Mouse (Mus musculus): ENCODE results near the gene Oas1d. TPM values are rescaled to one million over a fixed set of nuclear protein-coding genes. Genes with fewer than 3 reads are reported as not detected.
A peak's percentile ranks its signal among the peaks of the same experiment; 100 is the strongest.
"Not testable (repeated sequence)": the region's sequence is repeated elsewhere in the genome, so short reads cannot be mapped to it uniquely, and the experiment has no call there.

Oas1d gene
- total RNA-seq (2018; cell fraction: chromatin; rRNA removed), result not detected
- total RNA-seq (2018; cell fraction: cytosol; rRNA removed), result under 1 TPM in 2 of 26 experiments, not detected in 24; 0.05 to 0.11 TPM
- not detected for total RNA-seq (2018; cell fraction: nucleus; rRNA removed)
- polyA plus RNA-seq (2018), result not detected in 3 replicates

DNA sequence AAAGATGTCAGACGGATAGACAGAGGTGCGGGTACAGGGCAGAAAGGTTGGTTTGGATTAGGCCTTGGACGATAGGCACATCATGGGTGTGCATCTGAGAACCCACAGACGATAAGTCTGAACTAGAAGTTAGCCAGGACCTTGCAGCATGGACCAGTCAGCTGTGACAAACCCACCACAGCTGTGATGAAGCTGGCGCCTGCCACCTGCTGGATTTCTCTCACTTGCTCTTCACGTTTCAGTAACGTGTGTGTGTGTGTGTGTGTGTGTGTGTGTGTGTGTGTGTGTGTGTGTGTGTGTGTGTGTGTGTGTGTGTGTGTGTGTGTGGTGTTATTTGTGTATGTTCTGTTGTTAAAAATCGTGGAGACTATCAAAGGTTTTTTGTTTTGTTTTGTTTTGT, at the start of gene Oas1d:
Gene Oas1d, plus strand, starts transcription at position 333 of the 400 bp plus-strand sequence.
- H3K27ac ChIP-seq; H3K79me2 ChIP-seq (ENCODE audit: inconsistent target); H3K4me3 ChIP-seq (ENCODE audit: inconsistent target); H3K36me3 ChIP-seq (ENCODE audit: inconsistent target): not testable (repeated sequence)
- WGBS (ENCODE audit: missing documents), result 44% methylated on average over 8 of the region's 8 CpGs

DNA sequence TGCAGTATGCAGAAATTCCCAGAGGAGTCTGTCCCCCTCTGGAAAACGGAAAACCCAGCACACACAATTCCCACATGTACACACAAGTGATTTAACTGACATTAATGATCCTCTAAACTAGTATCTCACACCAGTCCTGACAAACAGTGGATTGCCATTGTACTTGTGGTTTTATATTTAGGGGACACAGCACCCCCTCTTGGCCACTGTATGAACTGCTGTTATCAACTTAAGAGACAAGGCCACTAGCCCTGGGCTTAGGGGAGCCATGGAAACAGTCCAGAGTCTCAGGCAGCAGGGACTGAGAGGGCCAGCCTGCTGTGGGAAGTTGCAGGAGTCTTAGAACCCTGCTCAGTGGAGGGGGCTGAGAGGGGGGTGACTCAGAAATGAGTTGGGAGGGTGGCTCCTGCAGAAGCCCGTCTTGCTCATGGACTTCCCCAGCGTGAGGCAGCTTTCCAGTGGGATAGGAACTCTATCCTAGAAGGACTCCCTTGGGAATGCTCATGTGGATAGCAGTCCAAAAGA, 48.9 kb upstream of the Oas1d start:
- WGBS (ENCODE audit: missing documents), result 81% methylated on average over 3 of the region's 3 CpGs
- Histone ChIP-seq H3K27ac (no peak overlapping the region), H3K79me2 (ENCODE audit: inconsistent target) (no peaks in the 10 kb centered on the region), H3K36me3 (ENCODE audit: inconsistent target) (no peaks in the 10 kb centered on the region), H3K4me3 (ENCODE audit: inconsistent target) (no peak overlapping the region)

- 92% methylated on average over 7 of the region's 7 CpGs for WGBS (ENCODE audit: missing documents)
- no peak overlapping the region for H3K4me3 ChIP-seq (ENCODE audit: inconsistent target)
- H3K79me2 ChIP-seq (ENCODE audit: inconsistent target), result no peaks in the 10 kb centered on the region
- no peak overlapping the region for H3K27ac ChIP-seq
- no peaks in the 10 kb centered on the region for H3K36me3 ChIP-seq (ENCODE audit: inconsistent target)
Observed at GRCm38 (mm10) chr5:120869436-120870015, 44.8 kb upstream of the Oas1d start.

- Histone ChIP-seq H3K27ac (no peak overlapping the region), H3K4me3 (ENCODE audit: inconsistent target) (no peak overlapping the region), H3K36me3 (ENCODE audit: inconsistent target) (no peaks in the 10 kb centered on the region), H3K79me2 (ENCODE audit: inconsistent target) (no peaks in the 10 kb centered on the region)
- 71% methylated on average over 3 of the region's 3 CpGs for WGBS (ENCODE audit: missing documents)
Observed at GRCm38 (mm10) chr5:120870081-120870480, 44.3 kb upstream of the Oas1d start.

GRCm38 (mm10) chr5:120870782-120871181, 43.6 kb upstream of the Oas1d start:
- Histone ChIP-seq H3K4me3 (ENCODE audit: inconsistent target) (no peak overlapping the region), H3K79me2 (ENCODE audit: inconsistent target) (no peaks in the 10 kb centered on the region), H3K36me3 (ENCODE audit: inconsistent target) (no peaks in the 10 kb centered on the region), H3K27ac (no peak overlapping the region)
- 85% methylated on average over 7 of the region's 7 CpGs for WGBS (ENCODE audit: missing documents)

DNA sequence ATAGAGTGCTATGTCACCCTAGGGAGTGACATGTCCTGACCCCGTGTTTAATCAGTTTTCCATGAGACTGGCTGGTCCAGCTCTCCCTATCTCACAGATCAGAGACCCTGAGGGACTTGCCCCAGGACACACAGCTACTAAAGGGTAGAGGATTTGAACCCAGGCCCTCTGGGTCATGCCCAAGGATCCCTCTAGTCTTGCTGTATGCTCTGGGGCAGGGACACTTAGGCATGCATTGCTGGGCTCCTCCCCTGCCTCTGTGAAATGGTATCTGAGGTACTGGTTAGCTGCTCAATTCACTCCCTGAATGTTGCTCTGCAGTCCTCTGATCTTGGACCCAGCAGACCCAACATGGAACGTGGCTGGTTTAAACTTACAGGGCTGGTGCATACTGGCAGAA, 42.9 kb upstream of the Oas1d start:
- Histone ChIP-seq H3K79me2 (ENCODE audit: inconsistent target) (no peaks in the 10 kb centered on the region), H3K4me3 (ENCODE audit: inconsistent target) (no peak overlapping the region), H3K36me3 (ENCODE audit: inconsistent target) (no peaks in the 10 kb centered on the region), H3K27ac (no peak overlapping the region)
- 54% methylated on average over 2 of the region's 2 CpGs for WGBS (ENCODE audit: missing documents)

DNA sequence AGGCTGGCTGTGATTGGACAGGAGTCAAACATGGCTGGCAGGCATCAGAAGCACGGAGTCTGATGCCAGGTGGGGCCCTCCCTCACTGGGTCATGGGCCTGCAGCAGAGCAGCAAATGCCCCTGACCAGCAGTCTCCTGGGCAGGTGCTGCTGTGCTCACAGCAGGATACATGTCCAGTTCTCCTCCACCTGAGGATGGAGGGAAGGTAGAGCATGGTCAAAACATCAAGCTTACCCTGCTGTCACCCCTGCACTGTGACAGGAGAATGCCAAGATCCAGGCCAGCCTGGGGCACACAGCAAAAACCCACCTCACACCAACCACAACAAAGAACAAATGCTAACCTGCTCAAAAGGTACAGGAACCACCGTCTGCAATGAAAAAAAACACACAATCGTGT, 37.5 kb upstream of the Oas1d start:
- H3K36me3 ChIP-seq (ENCODE audit: inconsistent target), result peaks cover 44% of the 10 kb centered on the region
- 88% methylated on average over 2 of the region's 3 CpGs for WGBS (ENCODE audit: missing documents)
- H3K27ac ChIP-seq; H3K4me3 ChIP-seq (ENCODE audit: inconsistent target); H3K79me2 ChIP-seq (ENCODE audit: inconsistent target): not testable (repeated sequence)

GRCm38 (mm10) chr5:120877407-120877806, 36.9 kb upstream of the Oas1d start:
- not testable (repeated sequence) for H3K27ac ChIP-seq; H3K79me2 ChIP-seq (ENCODE audit: inconsistent target); H3K4me3 ChIP-seq (ENCODE audit: inconsistent target)
- WGBS (ENCODE audit: missing documents), result 93% methylated on average over 2 of the region's 2 CpGs
- H3K36me3 ChIP-seq (ENCODE audit: inconsistent target), result peaks cover 50% of the 10 kb centered on the region

GRCm38 (mm10) chr5:120878803-120879202, 35.5 kb upstream of the Oas1d start:
- Histone ChIP-seq H3K79me2 (ENCODE audit: inconsistent target) (peaks cover 19% of the 10 kb centered on the region), H3K36me3 (ENCODE audit: inconsistent target) (peaks cover 61% of the 10 kb centered on the region)
- 83% methylated on average over 2 of the region's 2 CpGs for WGBS (ENCODE audit: missing documents)
- not testable (repeated sequence) for H3K4me3 ChIP-seq (ENCODE audit: inconsistent target); H3K27ac ChIP-seq

DNA sequence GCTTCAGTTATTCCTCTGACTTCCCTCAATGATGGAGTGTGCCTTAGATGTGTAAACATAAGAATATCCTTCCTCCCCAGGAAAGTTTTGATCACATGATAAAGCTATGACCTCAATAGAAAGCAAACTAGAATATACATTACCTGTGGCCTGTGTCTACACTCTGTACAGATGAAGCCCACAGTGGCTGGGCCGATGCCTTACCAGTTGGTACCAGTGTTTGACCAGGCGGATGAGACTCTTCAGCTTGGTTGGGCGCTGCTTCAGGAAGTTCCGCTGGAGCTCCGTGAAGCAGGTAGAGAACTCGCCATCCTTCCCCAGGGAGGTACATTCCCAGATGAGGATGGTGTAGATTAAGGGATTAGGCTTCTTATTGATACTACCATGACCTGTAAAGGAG, 32.7 kb upstream of the Oas1d start:
- 97% methylated on average over 6 of the region's 6 CpGs for WGBS (ENCODE audit: missing documents)
- H3K79me2 ChIP-seq (ENCODE audit: inconsistent target), result peaks cover 47% of the 10 kb centered on the region
- H3K4me3 ChIP-seq (ENCODE audit: inconsistent target); H3K27ac ChIP-seq: not testable (repeated sequence)
- H3K36me3 ChIP-seq (ENCODE audit: inconsistent target), result peaks cover 61% of the 10 kb centered on the region

DNA sequence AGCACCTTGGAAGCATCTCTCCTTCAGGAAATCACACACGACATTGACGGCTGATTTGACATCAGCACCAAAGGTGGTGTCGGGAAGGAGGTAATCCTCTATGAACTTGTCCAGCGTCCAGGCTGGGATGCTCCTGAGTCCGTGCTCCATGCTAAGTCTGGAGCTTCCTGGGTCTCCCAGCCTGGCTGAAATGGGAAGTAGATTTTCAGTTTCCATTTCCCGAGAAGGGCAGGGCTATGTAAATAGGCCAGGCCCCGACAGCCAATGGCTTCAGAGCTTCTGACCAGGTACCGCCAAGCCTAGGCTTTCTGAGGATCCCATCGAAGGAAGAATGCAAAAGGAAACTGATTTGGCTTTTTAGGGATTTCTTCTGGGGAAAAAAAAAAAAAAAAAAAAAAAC, 26.9 kb upstream of the Oas1d start, which contains the start of gene Oas1g:
Gene Oas1g, minus strand, starts transcription at position 201 of the 400 bp plus-strand sequence.
- peaks cover 54% of the 10 kb centered on the region for H3K79me2 ChIP-seq (ENCODE audit: inconsistent target)
- H3K36me3 ChIP-seq (ENCODE audit: inconsistent target), result peaks cover 11% of the 10 kb centered on the region
- no CpG with 5 or more reads among the region's 9 CpGs for WGBS (ENCODE audit: missing documents)
- peak within 1 kb of the TSS; percentile 35 for H3K27ac ChIP-seq
- peak within 1 kb of the TSS; percentile 60 for H3K4me3 ChIP-seq (ENCODE audit: inconsistent target)

DNA sequence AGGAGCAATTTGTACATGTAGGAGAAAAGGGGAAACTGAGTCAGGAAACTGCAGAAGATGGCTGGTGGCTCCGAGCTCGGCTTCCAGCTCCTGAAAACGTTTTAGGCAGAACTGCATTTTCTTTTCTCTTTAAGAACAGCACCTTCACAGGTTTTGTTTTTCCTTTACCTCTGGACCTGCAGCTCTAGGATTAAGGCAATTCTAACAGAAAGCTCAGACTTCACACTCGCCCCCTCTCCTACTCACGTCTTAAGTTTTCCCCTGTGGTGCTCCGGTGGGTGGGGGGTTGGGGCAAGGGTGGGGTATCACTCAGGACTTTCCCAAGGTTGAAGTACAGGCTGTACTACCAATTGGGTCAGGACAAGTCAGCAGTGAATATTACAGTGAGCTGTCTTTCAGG, 26.5 kb upstream of the Oas1d start:
- Histone ChIP-seq H3K27ac (no peak overlapping the region), H3K79me2 (ENCODE audit: inconsistent target) (peaks cover 50% of the 10 kb centered on the region), H3K36me3 (ENCODE audit: inconsistent target) (peaks cover 7% of the 10 kb centered on the region; the same call in 1 of the 2 replicates), H3K4me3 (ENCODE audit: inconsistent target) (peak overlapping the region; percentile 60)
- 41% methylated on average over 6 of the region's 6 CpGs for WGBS (ENCODE audit: missing documents)

DNA sequence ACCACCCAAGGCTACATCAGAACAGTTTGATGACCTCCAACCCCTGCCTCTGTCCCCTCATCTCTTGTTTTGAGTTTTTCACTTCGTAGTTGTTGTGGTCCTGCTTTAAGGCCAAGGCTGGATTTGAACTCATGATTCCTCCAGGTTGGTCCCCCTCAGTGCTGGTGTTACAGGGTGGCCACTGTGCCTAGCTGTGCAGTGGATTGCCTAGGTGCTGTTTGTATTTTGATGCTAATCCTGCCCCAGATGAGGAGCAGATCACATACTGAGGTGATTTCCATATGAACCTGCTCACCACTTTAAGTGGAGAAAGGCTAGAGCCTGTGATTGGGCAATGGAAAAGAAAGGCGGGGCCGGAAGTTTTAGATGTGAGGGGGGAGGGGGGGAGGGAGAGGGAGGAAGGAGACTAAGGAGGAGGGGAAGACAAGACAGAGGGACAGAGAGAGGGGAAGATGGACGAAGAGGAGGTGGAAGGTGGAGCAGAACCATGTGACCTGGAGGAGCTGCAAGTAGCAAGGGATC, 26.0 kb upstream of the Oas1d start:
- not testable (repeated sequence) for H3K27ac ChIP-seq; H3K4me3 ChIP-seq (ENCODE audit: inconsistent target); H3K36me3 ChIP-seq (ENCODE audit: inconsistent target)
- H3K79me2 ChIP-seq (ENCODE audit: inconsistent target), result peaks cover 45% of the 10 kb centered on the region
- 54% methylated on average over 4 of the region's 4 CpGs for WGBS (ENCODE audit: missing documents)

- 90% methylated on average over 2 of the region's 2 CpGs for WGBS (ENCODE audit: missing documents)
- no peaks in the 10 kb centered on the region for H3K36me3 ChIP-seq (ENCODE audit: inconsistent target)
- H3K27ac ChIP-seq, result no peak overlapping the region
- no peak overlapping the region for H3K4me3 ChIP-seq (ENCODE audit: inconsistent target)
- peaks cover 28% of the 10 kb centered on the region for H3K79me2 ChIP-seq (ENCODE audit: inconsistent target)
Observed at GRCm38 (mm10) chr5:120890026-120890425, 24.3 kb upstream of the Oas1d start.

DNA sequence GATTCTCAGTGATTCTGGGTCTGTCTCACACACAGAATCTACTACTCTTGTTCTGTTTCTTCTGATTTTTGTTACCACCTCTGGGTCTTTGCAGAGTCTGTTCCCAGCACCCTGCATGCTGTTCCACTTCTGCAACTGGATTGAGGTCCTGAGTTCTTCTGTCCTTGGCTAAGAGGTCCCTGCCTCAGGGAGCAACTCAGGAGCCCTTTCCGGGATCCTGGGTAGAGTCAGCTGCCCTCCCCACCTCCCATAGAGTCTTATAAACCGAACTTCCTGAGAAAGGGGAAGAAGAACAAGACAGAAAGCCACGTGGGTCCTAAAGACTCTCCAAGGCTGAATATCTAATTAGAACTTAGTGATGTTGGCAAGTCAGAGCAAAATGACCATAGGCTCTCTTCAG, 23.3 kb upstream of the Oas1d start:
- Histone ChIP-seq H3K27ac (no peak overlapping the region), H3K36me3 (ENCODE audit: inconsistent target) (peaks cover 5% of the 10 kb centered on the region; the same call in 1 of the 2 replicates), H3K79me2 (ENCODE audit: inconsistent target) (peaks cover 18% of the 10 kb centered on the region), H3K4me3 (ENCODE audit: inconsistent target) (no peak overlapping the region)
- WGBS (ENCODE audit: missing documents), result 3% methylated on average over 3 of the region's 3 CpGs
